ENCODE assay signal across 20 mouse cellular contexts in the genomic region with DNA sequence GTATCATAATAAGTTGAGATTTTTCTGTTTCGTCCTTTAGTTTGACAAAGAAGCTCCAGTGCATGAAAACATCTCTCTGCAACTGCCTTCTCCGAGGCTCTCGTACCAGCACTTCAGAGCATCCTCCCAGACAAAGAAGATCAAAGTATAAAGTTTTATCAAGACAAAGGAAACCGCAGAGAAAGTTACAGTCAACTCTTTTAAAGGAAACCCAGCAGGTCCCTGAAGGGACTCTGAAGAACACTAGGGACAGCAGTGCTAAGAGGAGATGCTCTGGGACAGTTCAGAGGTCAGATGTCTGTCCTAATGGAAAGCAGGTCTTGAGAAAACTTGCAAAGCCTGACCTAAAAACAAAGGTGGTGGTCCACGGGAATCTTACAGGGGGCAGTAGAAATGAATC.
"Had no signal": no experiment of that assay in that cellular context is flagged by ENCODE, and none has a peak within 500 bp of the region (broad histone marks: within the 10 kb centered on the region; RNA-seq: fewer than 3 reads in every experiment).

No protein-coding gene starts in this region.

- H3K4me3 ChIP-seq: layer of hippocampus, adult 2 months; limb, embryonic 10.5 days; limb, embryonic 13.5 days; liver, embryonic 13.5 days; megakaryocyte, embryonic 14.5 days; midbrain, embryonic 10.5 days; midbrain, embryonic 13.5 days; myocyte; stomach, embryonic 15.5 days had no signal

- H3K9me3 ChIP-seq: limb, embryonic 10.5 days; limb, embryonic 13.5 days; liver, embryonic 13.5 days; megakaryocyte, embryonic 14.5 days; midbrain, embryonic 10.5 days; midbrain, embryonic 13.5 days; stomach, embryonic 15.5 days had no signal

- ATAC-seq: midbrain, embryonic 13.5 days; midbrain, embryonic 16.5 days had no signal

- H3K4me2 ChIP-seq: limb, embryonic 13.5 days; liver, embryonic 13.5 days; lung, embryonic 14.5 days; midbrain, embryonic 13.5 days; stomach, embryonic 15.5 days had no signal

- H3K27me3 ChIP-seq: limb, embryonic 13.5 days; liver, embryonic 13.5 days; megakaryocyte, embryonic 14.5 days; midbrain, embryonic 13.5 days; stomach, embryonic 15.5 days had no signal

- H3K9ac ChIP-seq: limb, embryonic 13.5 days; liver, embryonic 13.5 days; lung, embryonic 14.5 days; midbrain, embryonic 13.5 days; stomach, embryonic 15.5 days had no signal

- H3K4me1 ChIP-seq: limb, embryonic 10.5 days; limb, embryonic 13.5 days; liver, embryonic 13.5 days; midbrain, embryonic 10.5 days; midbrain, embryonic 13.5 days; stomach, embryonic 15.5 days had no signal

- H3K27ac ChIP-seq: kidney, postnatal 0 days; layer of hippocampus, adult 2 months; limb, embryonic 10.5 days; limb, embryonic 13.5 days; liver, embryonic 13.5 days; midbrain, embryonic 10.5 days; midbrain, embryonic 13.5 days; stomach, embryonic 15.5 days had no signal

- DNase-seq: kidney, adult 2 months; kidney, postnatal 25 days; layer of hippocampus, adult 9-11 months; liver; liver, embryonic 13.5 days; lung, embryonic 14.5 days; retina, postnatal 1 day; right cerebral cortex, postnatal 25 days; spleen, adult 18-20 months; thymus, postnatal 25 days had no signal
